Mouse (Mus musculus) gastrocnemius, adult 18-20 months (tissue): ENCODE results near the gene Cox18. TPM values are rescaled to one million over a fixed set of nuclear protein-coding genes. Genes with fewer than 3 reads are reported as not detected.
"Not testable (repeated sequence)": the region's sequence is repeated elsewhere in the genome, so short reads cannot be mapped to it uniquely, and the experiment has no call there.

ENCODE experiments used
- DNase-seq: peaks from one replicate; pipeline ENCODE4 v3.0.0; 2021; ENCODE audit warnings: low spot score
- long read RNA-seq, 2 experiments: library from polyadenylated mRNA; stranded (forward); transcript quantifications; one replicate each; pipeline ENCODE4 v2.0.0; 2021
- total RNA-seq, 2 experiments: library from RNA; stranded (reverse); gene quantifications; 2 replicates each; pipeline ENCODE4 v1.2.3; 2021

The Cox18 gene
- total RNA-seq, result 1 to 10 TPM; 8.7 to 9.2 TPM
- long read RNA-seq, experiment 1, transcript Cox18-201 (6 exons, 1,333 nt), result major isoform, 5 of 14 reads
- long read RNA-seq, experiment 1, transcript Cox18-202 (6 exons, 1,307 nt), result major isoform, 5 of 14 reads
- long read RNA-seq, experiment 1, partial matches to known transcripts, result 0 of 14 reads
- long read RNA-seq, experiment 1, other reads (novel, unspliced or antisense), result 4 of 14 reads
- long read RNA-seq, experiment 2, transcript Cox18-202 (6 exons, 1,307 nt), result major isoform, 8 of 19 reads
- long read RNA-seq, experiment 2, partial matches to known transcripts, result 0 of 19 reads
- long read RNA-seq, experiment 2, other reads (novel, unspliced or antisense), result 8 of 19 reads

DNA sequence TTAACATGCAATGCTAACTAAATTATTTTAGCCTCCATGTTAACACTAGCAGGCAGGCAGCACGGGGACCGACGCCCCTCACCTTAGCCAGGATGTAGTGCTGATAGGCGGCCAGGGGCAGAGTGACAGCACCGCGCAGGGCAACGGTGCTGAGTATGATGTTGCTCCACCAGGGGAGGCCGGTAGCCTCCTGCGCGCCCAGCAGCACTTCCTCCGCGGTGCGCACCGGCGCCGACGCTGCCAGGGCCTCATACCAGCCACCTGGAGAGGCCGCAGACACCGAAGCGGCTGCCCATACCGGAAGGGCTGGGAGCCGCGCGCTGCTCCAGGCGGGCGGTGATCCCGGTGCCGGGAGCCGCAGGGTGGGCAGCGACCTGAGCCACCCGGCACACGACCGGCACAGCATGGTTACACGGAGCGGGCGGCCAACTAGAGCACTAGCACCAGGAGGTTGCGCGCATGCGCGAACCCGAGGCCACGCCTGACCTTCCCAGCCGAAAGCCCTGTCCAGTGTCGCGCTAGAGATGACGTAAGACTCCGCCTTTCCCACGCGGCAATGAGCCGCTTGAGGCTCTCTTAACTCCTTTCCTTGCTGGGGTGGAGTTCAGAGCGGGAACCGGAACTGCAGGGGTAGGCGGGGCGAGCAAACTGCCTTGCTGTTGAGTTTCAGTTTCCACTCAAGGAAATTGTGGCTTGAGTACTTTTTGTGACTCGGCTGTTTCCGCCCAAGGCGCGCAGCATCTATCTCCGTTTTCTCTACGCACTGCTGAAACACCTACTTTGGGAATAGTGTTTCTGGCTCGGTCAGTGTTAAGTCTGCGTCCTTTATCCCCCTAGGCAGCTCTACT lies at the start of gene Cox18:
Cox18 (minus strand) TSS at position 468 of the 848 bp plus-strand sequence.
- peak; percentile 99 for DNase-seq

DNA sequence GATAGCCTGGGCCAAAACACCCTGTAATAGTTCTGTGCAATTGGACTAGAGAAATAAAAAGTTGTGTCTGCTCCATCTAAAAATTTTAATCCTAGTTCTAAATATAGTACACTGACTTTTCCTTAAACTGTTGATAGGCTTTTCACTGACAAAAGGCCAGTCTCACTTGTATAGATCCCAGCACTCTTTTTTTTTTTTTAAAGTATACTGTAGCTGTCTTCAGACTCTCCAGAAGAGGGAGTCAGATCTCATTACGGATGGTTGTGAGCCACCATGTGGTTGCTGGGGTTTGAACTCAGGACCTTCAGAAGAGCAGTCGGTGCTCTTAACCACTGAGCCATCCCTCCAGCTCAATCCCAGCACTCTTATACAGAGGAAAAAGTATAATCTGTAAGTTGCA lies 38.4 kb upstream of the Cox18 start:
- not testable (repeated sequence) for DNase-seq

DNA sequence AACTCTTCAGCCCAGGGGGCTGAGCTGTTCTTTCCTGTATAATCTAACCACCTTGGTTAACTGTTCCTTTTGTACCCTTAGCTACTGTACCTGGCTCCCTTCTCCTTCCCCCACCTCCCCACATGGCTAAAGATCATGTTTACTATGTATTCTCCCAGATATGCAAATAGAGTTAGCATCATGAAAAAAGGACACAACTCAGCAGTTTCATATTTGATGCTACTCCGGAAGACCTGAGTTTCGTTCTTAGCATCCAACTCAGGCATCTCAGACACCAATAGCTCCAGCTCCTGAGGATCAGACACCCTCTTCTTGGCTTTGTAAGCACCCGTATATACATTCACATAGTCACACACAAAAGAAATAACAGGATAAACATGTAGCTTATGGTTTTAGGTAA lies 33.2 kb upstream of the Cox18 start:
- no peak for DNase-seq

DNA sequence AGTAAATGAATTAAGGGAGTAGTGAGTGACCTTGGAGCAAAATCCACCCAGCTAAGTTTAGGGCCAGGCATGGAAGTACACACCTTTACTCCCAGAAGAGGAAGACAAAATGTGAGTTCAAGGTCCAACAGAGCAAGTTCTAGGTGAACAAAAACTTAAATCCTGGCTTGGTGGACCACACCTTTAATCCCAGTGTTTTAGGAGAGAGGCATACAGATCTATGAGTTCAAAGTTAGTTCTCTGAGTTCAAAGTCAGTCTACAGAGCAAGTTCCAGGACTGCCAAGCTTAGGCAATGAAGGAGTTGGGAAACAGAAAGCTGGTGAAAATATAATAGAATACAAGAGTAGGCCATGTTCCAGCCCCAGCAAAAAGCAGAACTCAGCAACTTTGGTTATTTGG lies 23.7 kb upstream of the Cox18 start:
- no peak for DNase-seq

DNA sequence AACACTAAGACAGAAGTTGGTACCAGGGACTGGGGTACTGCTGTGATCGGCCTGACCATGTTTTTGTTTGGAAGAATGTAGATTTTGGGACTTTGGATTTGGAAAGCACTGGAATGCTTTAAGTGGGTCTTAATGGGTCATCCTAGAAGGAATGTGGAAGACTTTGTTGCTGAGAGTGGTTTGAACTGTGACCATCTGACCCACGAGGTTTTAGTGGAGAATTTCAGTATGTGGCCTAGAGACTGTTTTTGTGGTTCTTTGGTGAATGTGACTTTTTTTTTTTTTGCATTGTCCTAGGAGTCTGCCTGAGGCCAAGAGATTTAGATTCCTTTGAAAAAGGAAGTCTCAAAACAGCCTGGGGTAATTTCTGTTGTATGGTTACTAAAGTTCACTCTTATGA lies 23.2 kb upstream of the Cox18 start:
- DNase-seq, result no peak

DNA sequence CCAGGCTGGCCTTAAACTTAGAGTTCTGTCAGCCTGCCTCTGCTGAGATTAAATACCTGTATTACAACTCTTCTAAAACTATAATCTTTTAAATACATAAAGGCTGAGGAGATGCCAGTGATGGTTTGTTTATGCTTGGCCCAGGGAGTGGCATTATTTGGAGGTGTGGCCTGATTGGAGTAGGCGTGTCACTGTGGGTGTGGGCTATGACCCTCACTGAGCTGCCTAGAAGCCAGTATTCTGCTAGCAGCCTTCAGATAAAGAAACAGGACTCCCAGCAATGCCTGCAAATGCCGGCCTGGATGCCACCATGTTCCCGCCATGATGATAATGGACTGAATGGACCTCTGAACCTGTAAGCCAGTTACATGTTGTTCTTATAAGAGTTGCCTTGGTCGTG lies 22.8 kb upstream of the Cox18 start:
- DNase-seq, result no peak

DNA sequence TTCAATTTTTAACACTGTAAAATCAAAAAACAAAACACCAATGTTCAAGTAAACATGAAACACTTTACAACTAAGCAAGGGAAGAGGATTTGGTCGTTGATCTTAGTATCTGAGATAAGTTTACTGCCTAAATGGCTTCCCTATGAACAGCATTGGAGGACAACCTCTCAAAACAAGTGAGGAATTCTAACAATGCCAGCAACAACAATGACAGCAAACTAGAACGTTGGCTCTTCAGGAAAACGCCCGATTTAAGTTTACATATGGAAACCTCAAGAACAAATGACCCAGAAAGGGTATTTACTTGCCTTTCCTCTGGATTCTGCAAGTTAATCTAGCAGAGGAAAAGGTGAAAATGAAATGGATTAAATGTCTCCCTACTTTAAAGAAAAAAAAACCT lies 21.6 kb upstream of the Cox18 start:
- no peak for DNase-seq

DNA sequence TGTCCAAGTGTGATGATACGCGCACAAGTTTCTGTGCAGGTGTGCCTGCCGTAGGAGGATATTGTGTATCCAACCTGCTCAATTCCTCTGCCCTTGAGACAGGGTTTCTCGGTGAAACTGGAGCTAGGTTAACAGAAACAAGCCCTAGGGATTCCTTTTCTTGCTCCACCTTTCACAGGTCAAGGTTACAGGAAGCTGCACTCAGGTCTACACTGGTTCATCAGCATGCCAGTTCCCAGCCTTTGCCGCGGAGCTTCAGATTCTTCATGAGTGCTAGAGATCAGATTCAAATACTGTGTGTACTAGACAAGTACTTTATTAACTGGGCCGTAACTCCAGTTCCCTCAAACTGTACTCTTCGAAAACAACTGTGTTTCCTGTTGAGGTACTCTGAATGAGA lies 11.4 kb upstream of the Cox18 start:
- no peak for DNase-seq

DNA sequence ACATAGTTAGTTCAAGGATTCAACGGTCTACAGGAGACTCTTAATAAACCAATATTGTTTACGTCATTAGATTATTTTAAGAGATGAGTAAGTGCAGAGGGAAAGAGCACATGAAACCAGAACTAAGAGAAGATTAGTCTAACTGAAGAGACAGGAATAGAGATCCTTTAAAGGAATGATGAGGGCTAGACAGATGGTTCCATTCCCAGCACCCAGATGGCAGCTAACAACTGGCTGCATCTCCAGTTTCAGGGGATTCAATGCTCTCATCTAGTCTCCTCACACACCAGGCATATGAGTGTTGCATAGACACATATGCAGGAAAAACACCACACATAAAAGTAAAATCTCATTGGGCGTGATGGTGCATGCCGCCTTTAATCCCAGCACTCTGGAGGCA lies 9.5 kb upstream of the Cox18 start:
- DNase-seq, result no peak

DNA sequence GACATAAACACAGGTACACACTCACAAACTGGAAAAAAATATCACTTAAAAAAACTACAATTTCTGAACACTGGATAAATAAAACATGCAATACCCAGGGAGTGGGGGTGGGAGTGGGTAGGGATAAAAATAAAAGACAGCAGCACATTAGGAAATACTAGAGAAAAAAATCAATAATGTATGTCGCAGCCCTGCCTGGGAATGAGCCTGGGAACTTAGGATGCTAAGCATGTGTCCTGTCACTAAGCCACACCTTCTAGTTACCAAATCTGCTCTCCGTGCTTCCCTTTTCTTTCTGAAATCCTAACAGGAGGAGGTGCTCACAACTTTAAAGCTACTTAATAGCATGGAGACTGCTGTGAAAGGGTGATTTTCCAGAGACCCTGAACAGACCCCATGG lies 6.0 kb upstream of the Cox18 start:
- no peak for DNase-seq

DNA sequence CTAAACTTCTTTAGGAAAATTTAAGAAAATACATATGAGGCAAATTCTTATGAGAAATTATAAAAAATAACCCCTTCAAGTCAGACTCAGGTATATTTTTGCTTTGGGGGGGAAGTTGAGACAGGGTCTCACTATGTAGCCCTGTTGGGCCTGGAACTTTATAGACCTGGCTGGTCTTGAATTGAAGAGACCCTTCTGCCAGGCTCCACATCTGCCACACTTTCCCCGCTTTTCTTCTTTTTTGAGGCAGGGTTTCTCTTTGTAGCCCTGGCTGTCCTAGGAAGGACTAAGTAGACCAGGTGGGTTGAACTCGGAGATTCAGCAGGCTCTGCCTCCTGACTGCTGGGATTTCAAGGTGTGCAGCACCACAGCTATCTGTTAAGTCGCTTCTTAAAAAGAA lies 2.9 kb upstream of the Cox18 start:
- DNase-seq, result no peak

DNA sequence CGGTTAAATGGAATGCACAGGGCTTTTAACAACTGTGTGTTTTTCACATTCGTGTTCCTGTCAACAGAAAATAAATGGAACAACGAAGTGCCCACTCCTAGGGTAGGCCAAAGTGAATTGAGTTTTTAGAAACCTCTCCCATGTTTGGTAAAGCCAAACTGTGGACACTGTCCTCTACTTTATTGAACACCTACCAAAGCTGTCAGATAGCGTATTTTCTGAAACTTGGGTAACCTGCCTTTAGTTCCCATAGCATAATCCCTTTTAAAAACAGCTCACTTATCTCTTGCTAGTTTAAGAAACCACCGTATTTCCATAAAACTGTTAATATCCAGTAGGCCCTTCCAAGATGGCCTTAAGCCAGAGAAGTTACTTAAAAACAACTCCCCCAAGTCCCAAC lies 929 bp upstream of the Cox18 start:
- no peak for DNase-seq

DNA sequence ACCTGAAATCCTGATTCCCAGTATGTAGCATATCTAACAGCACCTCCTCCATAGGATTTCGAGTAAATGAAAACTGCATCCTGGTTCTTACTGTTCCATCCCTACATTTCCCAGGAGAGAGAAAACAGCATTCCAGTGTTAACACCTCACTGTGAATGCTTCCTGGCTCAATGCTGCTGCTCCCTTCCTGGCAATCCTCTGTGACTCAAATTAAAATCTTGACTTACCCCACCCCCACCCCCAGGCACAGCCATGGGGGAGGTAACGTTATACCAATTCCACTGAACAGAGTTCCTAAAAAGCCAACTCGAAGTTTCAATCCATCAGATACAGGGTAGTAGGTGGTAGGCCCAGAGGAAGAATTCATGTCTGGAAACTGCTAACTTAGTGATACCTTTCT lies 864 bp downstream of the Cox18 start:
- DNase-seq, result no peak

DNA sequence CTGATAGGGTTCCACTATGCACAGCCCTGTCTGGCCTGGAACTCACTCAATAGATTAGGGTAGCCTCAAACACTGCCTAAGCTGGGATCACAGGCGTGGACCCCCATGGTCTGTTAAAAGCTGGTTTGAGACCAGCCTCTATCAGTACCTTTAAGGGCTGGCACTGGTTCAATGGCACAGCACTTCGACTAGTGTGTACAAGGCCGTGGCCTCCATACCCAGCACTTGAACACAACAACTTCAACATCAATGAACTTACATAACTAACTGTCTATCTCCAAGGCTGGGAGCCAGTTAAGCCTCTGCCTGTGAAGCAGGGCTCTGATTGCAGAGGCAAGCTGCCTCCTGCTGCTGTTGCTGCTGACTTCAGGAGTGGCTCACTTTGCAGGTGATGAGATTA lies 6.0 kb downstream of the Cox18 start:
- DNase-seq, result no peak

DNA sequence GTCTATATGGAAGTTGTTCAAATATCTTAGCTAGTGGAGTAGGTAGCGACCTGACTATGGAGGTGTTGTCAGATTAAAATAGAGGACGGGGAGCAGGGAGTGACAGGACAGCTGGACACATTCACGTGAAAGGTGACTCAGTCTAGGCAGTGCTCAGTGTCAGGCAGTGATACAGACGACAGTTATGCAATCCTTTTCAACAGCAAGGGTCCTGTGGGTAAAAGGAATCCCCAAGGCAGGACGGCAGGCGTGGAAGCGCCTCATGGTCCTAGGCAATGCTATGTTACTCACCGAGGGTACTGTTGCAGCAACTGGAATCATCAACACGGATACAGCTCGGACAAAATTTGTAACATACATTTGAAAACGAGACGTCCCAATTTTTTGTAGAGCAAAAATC lies 6.6 kb downstream of the Cox18 start:
- no peak for DNase-seq

DNA sequence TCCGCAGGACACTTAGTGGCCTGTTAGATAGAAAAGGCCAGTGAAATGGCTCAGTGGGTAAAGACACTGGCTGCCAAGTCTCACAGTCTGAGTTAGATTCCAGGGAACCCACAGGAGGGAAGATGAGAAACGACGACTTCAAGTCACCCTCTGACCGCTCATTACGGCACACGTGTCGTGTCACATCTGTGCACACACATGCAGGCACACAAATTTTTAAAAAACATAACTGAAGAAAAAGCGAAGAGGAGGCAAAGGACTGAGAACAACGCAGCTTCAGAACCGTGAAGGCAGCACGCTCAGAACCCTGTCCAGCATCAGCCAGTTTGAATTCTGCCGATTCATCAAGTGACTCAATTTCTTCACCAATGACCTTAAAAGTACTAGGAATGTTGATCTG lies 10.4 kb downstream of the Cox18 start:
- DNase-seq, result no peak

DNA sequence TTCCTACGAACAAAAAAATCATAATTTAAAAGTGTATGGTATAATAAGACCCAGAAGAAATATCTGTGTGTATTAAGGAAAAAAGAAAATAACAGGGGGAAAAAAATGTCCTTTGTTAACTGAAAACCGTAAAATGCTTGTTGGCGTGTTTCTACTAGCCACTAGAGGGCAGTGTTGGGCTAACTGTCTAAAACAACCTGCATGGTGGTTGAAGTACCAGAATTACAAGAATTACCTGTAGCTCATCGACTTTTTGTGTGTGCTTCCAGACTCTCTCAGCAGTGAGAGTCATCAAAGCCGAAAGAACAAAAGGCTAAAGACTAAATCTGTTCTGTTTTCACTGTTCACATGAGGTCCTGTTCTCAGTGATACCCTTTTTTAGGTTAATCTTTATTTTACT lies 20.6 kb downstream of the Cox18 start:
- DNase-seq, result peak; percentile 49

DNA sequence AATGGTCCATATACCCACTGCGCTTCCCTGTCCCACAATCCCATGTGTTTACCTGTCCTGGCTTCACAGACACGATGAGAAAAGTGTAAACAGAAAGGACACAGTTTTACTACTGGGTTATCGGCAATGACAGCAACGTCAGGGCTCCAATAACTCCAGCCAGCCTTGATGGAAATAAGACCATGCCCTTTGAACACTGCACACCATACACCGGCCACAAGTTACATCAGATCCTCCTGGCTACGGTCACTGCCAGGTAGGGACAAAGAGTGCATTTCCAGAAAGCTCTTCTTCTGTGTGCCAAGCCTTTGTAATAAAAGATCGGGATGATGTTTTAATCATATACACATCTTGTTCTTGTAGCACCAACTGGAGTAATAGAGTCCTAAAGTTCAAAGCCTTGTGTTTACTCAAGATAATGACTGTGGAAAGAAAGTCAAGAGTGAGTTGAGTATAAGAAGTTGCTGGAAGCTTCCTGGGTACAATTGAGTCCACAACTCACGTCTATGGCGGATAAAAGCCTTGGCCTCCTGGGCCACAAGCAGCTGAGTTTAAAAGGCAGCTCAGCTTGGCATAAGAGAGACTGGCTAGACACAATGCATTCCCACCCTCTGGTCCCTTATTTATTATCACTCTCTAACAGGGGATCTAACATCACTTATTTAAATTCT lies 21.2 kb downstream of the Cox18 start:
- no peak for DNase-seq

DNA sequence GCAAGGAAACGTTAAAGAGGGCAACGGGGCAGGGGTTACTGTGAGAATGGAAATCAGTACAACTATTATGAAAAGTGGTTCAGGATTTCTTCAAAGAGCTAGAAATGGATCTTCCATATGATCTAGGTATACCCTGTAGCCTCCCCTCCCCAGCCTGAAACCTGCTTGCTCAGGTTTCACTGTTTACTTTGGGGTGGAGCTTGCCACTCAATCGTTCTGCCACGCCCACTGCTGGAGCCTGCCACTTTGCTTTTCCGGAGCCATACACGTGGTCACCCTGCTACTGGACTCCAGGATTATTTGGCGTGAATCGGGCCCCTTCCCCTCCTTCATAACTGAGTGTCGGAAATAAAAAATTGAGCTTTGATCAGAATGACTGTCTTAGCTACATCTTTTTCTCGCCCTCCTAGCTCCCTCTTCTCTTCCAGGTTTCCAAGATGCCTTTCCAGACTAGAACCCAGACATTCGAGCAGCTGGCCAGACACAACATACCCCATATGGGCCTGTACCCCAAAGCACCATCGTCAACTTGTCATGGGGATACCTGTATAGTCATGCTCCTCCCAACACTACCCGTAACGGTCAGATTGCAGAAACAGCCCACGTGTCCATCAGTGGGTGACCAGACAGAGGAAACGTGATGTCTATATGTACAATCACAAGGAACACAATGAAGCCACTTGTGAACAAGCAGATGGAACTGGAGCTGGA lies 23.7 kb downstream of the Cox18 start:
- no peak for DNase-seq

DNA sequence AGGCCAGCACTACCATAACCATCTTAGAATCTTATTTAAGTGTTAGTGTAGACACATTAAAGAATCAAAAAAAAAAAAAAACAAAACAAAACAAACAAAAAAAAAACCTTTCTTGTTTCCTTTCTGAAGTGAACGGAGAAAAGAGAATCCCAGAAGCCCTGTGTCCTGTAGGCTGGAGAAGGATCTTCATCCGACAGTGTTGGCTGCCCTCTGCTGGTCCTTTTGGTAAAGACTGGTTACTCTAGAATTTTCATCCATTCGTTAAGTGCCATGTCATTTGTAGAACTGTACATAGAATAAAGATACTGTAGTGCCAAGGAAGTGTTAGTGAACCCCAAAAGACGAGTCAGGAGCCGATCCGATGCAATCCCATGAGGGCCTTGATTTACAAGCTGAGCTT lies 29.0 kb downstream of the Cox18 start:
- peak; percentile 40 for DNase-seq

DNA sequence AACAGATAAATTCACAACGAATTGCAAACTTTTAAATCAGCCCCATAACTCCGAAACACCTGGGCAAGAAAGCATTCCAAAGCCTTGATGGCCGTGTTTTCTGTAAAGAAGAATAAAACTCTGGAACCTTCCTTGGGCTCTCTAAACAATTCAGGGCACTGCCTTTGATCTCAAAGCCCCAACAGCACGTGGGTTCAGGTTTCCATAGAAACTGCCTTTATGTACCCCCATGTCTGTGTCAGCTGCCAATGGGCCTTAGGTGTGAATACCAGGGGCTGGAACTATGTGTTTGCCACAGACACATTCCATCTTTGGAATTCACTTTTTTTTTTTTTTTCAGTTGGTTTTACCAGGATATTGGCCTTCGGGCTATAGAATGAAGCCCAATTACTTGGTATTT lies 41.0 kb downstream of the Cox18 start:
- DNase-seq, result no peak

DNA sequence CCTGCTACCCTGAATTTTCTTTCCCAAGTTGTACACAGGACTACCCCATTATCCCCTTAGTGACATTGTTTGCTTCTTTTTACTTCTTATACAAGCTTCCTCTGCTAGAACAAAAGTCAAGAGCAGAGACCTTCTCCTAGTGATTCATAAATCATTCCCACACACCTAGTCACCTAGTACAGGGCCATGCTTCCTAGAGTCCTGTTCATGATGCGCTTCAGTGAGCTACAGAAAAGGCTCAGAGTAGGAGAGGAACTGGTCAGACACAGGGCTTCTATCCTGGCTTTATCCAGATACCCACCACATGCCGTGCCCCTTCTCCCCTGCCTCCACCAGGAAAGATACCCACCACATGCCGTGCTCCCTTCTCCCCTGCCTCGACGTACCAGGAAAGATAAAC lies 44.7 kb downstream of the Cox18 start:
- DNase-seq, result no peak
